Mouse (Mus musculus) spleen, adult 2 months (tissue): ENCODE data around the gene Sstr4. TPM values are rescaled to one million over a fixed set of nuclear protein-coding genes. Genes with fewer than 3 reads are reported as not detected.

Experiments used
- DNase-seq, 2 experiments: peaks; one replicate each; pipeline versions ENCODE4 v3.0.0 to v3.0.0-alpha.2; 2012 to 2021; ENCODE audit warnings: low spot score in 2 of 2, low read depth in 1 of 2
- H3K27ac ChIP-seq: fragments of 200-500 bp; 2 replicates; pipeline ENCODE4 v1.5.1; 2012; ENCODE audit warnings: low read length, inconsistent platforms; ENCODE audit not compliant: insufficient read depth
- H3K27me3 ChIP-seq: fragments of 200-500 bp; 2 replicates; pipeline ENCODE4 v1.6.1; 2012; ENCODE audit warnings: mild to moderate bottlenecking, moderate library complexity, low read length, inconsistent platforms; ENCODE audit not compliant: control insufficient read depth, insufficient read depth
- H3K36me3 ChIP-seq: fragments of 200-500 bp; 2 replicates; pipeline ENCODE4 v1.6.1; 2012; ENCODE audit warnings: mild to moderate bottlenecking, low read length, inconsistent platforms; ENCODE audit not compliant: control insufficient read depth, insufficient read depth
- H3K4me1 ChIP-seq: fragments of 200-500 bp; 2 replicates; pipeline ENCODE4 v1.6.1; 2011; ENCODE audit warnings: inconsistent platforms; ENCODE audit not compliant: control insufficient read depth, insufficient read depth, insufficient read length
- H3K4me3 ChIP-seq: fragments of 200-500 bp; 2 replicates; pipeline ENCODE4 v1.5.1; 2011; ENCODE audit warnings: mild to moderate bottlenecking, inconsistent platforms; ENCODE audit not compliant: insufficient read depth, insufficient read length; ENCODE audit errors: extremely low read depth
- CTCF ChIP-seq: fragments of 200-500 bp; IDR thresholded peaks from 2 replicates; pipeline ENCODE4 v1.5.1; 2011; ENCODE audit warnings: mild to moderate bottlenecking, inconsistent platforms; ENCODE audit not compliant: insufficient read depth, insufficient read length, insufficient replicate concordance; ENCODE audit errors: extremely low read depth
- POLR2A ChIP-seq: fragments of 200-500 bp; IDR thresholded peaks from 2 replicates; pipeline ENCODE4 v1.6.1; 2011; ENCODE audit warnings: low read depth, low read length, inconsistent platforms
- WGBS: fragments of 180-500 bp; shearing (Covaris S2); methylation state at CpG from one replicate; pipeline ENCODE4 v1.1.7; 2018; 5-methylcytosine and 5-hydroxymethylcytosine counted together
- polyA plus RNA-seq: library from polyadenylated mRNA; depleted of rRNA; stranded (reverse); fragments of >200 nt; gene quantifications from 2 replicates; pipeline ENCODE4 v1.2.3, GENCODE M21; 2012; rRNA removed

Gene Sstr4
- 0.26 and 1.2 TPM in 2 replicates for polyA plus RNA-seq

DNA sequence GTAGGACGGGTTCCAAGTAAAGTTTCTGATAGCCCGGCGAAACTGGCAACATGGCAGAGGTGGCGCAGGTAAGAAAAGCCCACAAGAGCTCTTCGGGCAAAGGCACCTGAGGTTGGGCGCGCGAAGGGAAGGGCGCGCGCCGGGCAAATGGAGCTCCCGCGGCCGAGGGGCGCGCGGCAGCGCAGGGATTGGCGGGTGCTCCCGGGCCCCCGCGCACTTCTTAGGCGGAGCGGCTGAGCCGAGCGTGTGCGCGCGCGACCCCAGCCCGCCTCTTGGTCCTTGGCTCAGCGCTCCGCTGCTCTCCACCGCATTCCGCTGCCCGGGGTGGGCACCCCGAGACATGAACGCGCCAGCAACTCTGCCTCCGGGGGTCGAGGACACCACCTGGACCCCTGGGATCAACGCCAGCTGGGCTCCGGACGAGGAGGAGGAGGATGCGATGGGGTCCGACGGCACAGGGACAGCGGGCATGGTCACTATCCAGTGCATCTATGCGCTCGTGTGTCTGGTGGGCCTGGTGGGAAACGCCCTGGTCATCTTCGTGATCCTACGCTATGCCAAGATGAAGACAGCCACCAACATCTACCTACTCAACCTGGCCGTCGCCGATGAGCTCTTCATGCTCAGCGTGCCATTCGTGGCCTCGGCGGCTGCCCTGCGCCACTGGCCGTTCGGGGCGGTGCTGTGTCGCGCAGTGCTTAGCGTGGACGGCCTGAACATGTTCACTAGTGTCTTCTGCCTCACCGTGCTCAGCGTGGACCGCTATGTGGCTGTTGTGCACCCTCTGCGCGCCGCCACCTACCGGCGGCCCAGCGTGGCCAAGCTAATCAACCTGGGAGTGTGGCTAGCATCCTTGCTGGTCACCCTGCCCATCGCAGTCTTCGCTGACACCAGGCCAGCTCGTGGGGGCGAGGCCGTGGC, at the start of gene Sstr4:
Gene Sstr4, plus strand, starts transcription at position 214 of the 921 bp plus-strand sequence.
- H3K4me1 ChIP-seq, result peaks cover 9% of the 10 kb centered on the region
- peak in 1 of 2 experiments; percentile 40 for DNase-seq
- peak; percentile 55; the same call in 1 of the 2 replicates for TF ChIP-seq CTCF
- no peak for TF ChIP-seq POLR2A
- H3K27ac ChIP-seq, result no peak within 1 kb of the TSS
- no peaks in the 10 kb centered on the region for H3K36me3 ChIP-seq
- H3K27me3 ChIP-seq, result peaks cover 3% of the 10 kb centered on the region
- WGBS, result 10% methylated on average over 83 of the region's 83 CpGs
- peak within 1 kb of the TSS; percentile 38; the same call in 1 of the 2 replicates for H3K4me3 ChIP-seq

- Histone ChIP-seq H3K4me1 (no peaks in the 10 kb centered on the region), H3K27ac (no peak overlapping the region), H3K4me3 (no peak overlapping the region), H3K36me3 (no peaks in the 10 kb centered on the region), H3K27me3 (no peaks in the 10 kb centered on the region)
- DNase-seq, result no peak
- TF ChIP-seq POLR2A (no peak), CTCF (no peak)
Observed at GRCm38 (mm10) chr2:148345373-148345772, 49.8 kb upstream of the Sstr4 start.

DNA sequence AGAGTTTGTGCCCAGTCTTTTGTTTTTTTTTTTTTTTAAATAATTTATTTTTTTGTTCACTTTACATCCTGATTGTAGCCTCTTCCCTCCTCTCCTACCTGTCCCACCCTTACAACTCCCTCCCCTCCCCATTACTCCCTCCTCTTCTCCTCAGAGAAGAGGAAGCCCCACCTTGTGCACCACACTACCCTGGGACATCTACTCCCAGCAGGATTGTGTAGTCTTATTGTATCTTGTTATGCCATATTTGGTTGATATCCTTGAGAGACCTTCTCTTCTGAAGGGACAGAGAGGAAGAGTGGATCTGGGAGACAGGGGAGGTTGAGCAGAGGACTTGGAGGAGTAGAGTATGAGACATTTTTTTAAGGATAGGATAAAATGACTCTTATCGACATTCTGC, 48.2 kb upstream of the Sstr4 start:
- H3K4me1 ChIP-seq, result no peaks in the 10 kb centered on the region
- 91% methylated on average over 1 of the region's 1 CpGs for WGBS

GRCm38 (mm10) chr2:148349509-148350307, 45.4 kb upstream of the Sstr4 start:
- H3K4me3 ChIP-seq, result no peak overlapping the region
- no peak for DNase-seq
- H3K4me1 ChIP-seq, result no peaks in the 10 kb centered on the region
- H3K27ac ChIP-seq, result no peak overlapping the region
- TF ChIP-seq CTCF (no peak), POLR2A (no peak)
- WGBS, result 83% methylated on average over 4 of the region's 4 CpGs
- no peaks in the 10 kb centered on the region for H3K27me3 ChIP-seq
- no peaks in the 10 kb centered on the region for H3K36me3 ChIP-seq

More for the DNA sequence above, 48.2 kb upstream of the Sstr4 start:
- no peaks in the 10 kb centered on the region for H3K36me3 ChIP-seq
- TF ChIP-seq POLR2A (no peak), CTCF (no peak)
- no peak overlapping the region for H3K27ac ChIP-seq
- no peak for DNase-seq
- no peaks in the 10 kb centered on the region for H3K27me3 ChIP-seq
- H3K4me3 ChIP-seq, result no peak overlapping the region

GRCm38 (mm10) chr2:148350460-148350859, 44.7 kb upstream of the Sstr4 start:
- Histone ChIP-seq H3K27ac (no peak overlapping the region), H3K36me3 (no peaks in the 10 kb centered on the region), H3K27me3 (no peaks in the 10 kb centered on the region), H3K4me1 (no peaks in the 10 kb centered on the region), H3K4me3 (no peak overlapping the region)
- 9% methylated on average over 2 of the region's 2 CpGs for WGBS
- no peak for DNase-seq
- TF ChIP-seq POLR2A (no peak), CTCF (no peak)

DNA sequence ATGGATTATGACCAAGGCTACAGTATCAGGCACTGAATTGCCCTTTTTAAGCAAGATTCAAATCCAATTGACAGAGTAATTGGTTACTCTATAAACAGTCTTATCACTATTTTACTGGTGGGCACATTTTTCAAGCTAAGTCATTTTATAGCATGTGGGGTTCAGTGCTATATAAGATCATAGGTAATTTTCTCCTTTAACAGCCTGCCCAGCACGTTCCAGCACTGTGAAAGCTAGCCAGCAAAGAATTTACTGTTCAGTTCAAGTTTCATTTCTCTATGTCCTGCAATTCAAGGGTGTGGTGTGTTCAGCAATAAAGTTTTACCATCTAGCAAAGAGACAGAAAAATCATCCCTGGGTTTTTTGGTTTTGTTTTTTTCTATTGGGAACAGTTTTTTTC, 42.5 kb upstream of the Sstr4 start:
- no peak for DNase-seq
- no peak overlapping the region for H3K27ac ChIP-seq
- no peaks in the 10 kb centered on the region for H3K36me3 ChIP-seq
- H3K4me1 ChIP-seq, result no peaks in the 10 kb centered on the region
- H3K27me3 ChIP-seq, result no peaks in the 10 kb centered on the region
- TF ChIP-seq POLR2A, result no peak
- TF ChIP-seq CTCF, result no peak
- 83% methylated on average over 1 of the region's 1 CpGs for WGBS
- H3K4me3 ChIP-seq, result no peak overlapping the region
